Mouse (Mus musculus) cerebellum, adult 2 months (tissue): Measurements from ENCODE around the gene Xrcc2.

Source experiments
- CTCF ChIP-seq: fragments of 200-500 bp; IDR thresholded peaks from 2 replicates; pipeline ENCODE4 v1.5.1; 2011; ENCODE audit warnings: low read depth, mild to moderate bottlenecking, control low read depth, low read length, moderate library complexity, borderline replicate concordance; ENCODE audit not compliant: insufficient read depth
- POLR2A ChIP-seq: fragments of 200-500 bp; IDR thresholded peaks from 2 replicates; pipeline ENCODE4 v1.6.1; 2011; ENCODE audit warnings: low read length, control low read depth, borderline replicate concordance; ENCODE audit not compliant: insufficient read depth

GRCm38 (mm10) chr5:25705567-25706349 is at the start of gene Xrcc2:
- TF ChIP-seq POLR2A (peak; percentile 78; the same call in 1 of the 2 replicates), CTCF (no peak; the same call in 1 of the 2 replicates)
